Mouse (Mus musculus) midbrain, embryonic 10.5 days (tissue): Measurements from ENCODE around the gene Nr5a2. TPM values are rescaled to one million over a fixed set of nuclear protein-coding genes. Genes with fewer than 3 reads are reported as not detected.

Source experiments
- DNase-seq: peaks from one replicate; pipeline ENCODE4 v3.0.0-alpha.2; 2017; ENCODE audit warnings: low spot score
- H3K27ac ChIP-seq: fragments of 300-500 bp; sonication (generic); replicated peaks from 2 replicates; pipeline ENCODE4 v1.5.1; 2016; ENCODE audit warnings: mild to moderate bottlenecking
- H3K27me3 ChIP-seq: fragments of 300-500 bp; sonication (generic); 2 replicates; pipeline ENCODE4 v1.6.1; 2016; ENCODE audit warnings: low read depth, mild to moderate bottlenecking; ENCODE audit not compliant: poor library complexity, severe bottlenecking
- H3K36me3 ChIP-seq: fragments of 300-500 bp; sonication (generic); 2 replicates; pipeline ENCODE4 v1.6.1; 2016; ENCODE audit warnings: mild to moderate bottlenecking, moderate library complexity
- H3K4me1 ChIP-seq: fragments of 300-500 bp; sonication (generic); 2 replicates; pipeline ENCODE4 v1.6.1; 2016
- H3K4me3 ChIP-seq: fragments of 300-500 bp; sonication (generic); 2 replicates; pipeline ENCODE4 v1.5.1; 2016; ENCODE audit warnings: mild to moderate bottlenecking, moderate library complexity
- H3K9me3 ChIP-seq: fragments of 300-500 bp; sonication (generic); replicated peaks from 2 replicates; pipeline ENCODE4 v1.6.1; 2016; ENCODE audit warnings: mild to moderate bottlenecking
- WGBS: fragments of 180-500 bp; shearing (Covaris S2); methylation state at CpG from one replicate; pipeline ENCODE4 v1.1.7; 2016; 5-methylcytosine and 5-hydroxymethylcytosine counted together
- polyA plus RNA-seq: library from polyadenylated mRNA; unstranded; fragments of >200 nt; fragmentation: Nextera tagmentation; extraction: Ambion mirVana; gene quantifications from 2 replicates; pipeline ENCODE4 v1.2.1, GENCODE M21; 2016

The Nr5a2 gene
- polyA plus RNA-seq, 1 experiment from 2014 or later = 0.20 TPM

DNA sequence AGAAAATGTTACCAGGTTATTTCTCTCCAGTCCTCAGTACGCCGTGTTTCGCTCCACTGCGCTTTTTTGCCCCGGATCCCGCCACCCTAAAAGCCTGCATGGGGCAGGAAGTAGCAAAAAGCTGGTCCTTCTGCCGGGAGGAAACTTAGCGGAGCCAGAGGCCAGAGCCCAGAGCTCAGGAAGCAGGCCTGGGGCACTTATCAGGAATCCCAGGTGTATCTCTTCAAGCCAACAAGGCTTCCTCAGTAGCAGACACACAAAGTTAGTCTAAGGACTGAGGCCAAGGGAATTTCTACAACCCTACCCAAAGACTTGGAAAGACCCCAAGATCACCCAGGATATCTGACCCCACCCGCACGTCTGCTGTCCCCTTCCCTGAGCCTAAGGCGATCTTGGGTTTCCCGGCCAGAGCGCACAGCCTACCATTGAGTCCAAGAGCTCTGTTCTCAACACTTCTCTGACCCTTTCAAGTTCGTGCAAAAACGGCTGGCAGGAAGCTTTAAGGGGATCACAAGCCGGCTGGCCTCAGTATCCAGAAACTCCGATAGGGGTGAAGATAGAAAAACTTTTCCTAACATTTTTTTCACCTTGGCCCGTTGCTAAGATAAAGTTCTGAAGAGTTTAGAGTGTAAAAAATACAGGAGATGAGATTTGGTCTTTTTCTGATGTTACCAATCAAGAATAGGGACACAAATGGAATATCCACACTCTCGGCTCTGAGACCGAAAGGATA is 12.7 kb downstream of the Nr5a2 start:
- Histone ChIP-seq H3K36me3 (no peaks in the 10 kb centered on the region), H3K4me1 (peaks cover 57% of the 10 kb centered on the region), H3K4me3 (peak overlapping the region; percentile 60), H3K27ac (no peak overlapping the region), H3K27me3 (peaks cover 100% of the 10 kb centered on the region), H3K9me3 (0 out of 2 replicates have a peak, but pooled peaks cover 4% of the 10 kb centered on the region)
- peak; percentile 58 for DNase-seq
- WGBS = under 1% methylated on average over 20 of the region's 20 CpGs

DNA sequence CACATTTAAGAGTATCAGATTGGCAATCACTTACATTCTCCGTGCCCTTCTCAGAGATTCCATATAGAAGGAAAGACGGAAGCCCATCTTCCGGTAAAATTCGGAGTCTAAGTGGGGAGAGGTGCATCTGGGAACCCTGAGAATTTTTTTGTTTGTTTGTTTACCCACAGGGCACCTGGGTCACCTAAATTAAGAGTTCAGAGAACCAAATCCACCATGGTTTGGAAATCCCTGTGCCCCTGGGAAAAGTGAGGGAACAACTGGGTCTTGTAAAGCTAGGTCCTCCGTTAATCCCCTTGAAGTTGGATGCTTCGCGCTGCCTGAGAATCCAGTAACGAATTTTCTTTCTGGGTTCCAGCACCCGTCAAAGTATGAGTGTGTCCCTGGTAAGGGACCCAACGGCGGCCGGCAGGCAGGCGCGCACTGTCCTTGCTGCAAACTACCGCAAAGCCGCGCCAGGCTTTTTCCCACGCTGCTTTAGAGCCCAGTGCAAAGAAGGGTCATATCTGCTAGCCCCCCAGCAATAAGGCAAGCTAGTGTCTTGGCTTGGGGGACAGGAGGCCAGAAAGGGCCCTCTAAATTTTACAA is 13.3 kb downstream of the Nr5a2 start:
- Histone ChIP-seq H3K27me3 (peaks cover 98% of the 10 kb centered on the region), H3K36me3 (no peaks in the 10 kb centered on the region), H3K9me3 (0 out of 2 replicates have a peak, but pooled peaks cover 4% of the 10 kb centered on the region), H3K4me3 (peak overlapping the region; percentile 28), H3K4me1 (peaks cover 50% of the 10 kb centered on the region), H3K27ac (no peak overlapping the region)
- DNase-seq = peak; percentile 53
- whole genome bisulfite sequencing = under 1% methylated on average over 18 of the region's 18 CpGs

DNA sequence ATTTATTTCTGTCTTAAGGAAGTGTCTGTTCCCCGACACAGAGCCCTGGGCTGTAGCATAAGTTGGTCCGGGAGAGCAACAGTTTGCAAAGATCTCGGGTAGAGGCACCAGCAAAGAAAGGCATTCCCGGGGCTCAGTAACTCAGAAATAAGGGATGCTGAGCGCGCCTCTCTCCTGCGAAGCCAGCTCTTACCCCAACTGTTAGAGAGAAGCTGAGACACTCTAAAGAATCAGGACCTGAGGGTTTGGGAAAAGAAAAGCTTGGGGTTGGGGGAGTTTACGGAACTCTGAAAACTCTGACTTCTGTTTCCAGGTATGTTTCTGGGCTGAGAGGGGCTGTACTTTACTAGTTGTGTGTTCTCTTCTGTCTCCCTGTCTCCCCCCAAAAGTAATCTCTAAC is 13.8 kb downstream of the Nr5a2 start:
- Histone ChIP-seq H3K4me3 (no peak overlapping the region), H3K4me1 (peaks cover 49% of the 10 kb centered on the region), H3K36me3 (no peaks in the 10 kb centered on the region), H3K27me3 (peaks cover 93% of the 10 kb centered on the region), H3K27ac (no peak overlapping the region), H3K9me3 (0 out of 2 replicates have a peak, but pooled peaks cover 1% of the 10 kb centered on the region)
- peak; percentile 45 for DNase-seq
- WGBS = 1% methylated on average over 8 of the region's 8 CpGs

DNA sequence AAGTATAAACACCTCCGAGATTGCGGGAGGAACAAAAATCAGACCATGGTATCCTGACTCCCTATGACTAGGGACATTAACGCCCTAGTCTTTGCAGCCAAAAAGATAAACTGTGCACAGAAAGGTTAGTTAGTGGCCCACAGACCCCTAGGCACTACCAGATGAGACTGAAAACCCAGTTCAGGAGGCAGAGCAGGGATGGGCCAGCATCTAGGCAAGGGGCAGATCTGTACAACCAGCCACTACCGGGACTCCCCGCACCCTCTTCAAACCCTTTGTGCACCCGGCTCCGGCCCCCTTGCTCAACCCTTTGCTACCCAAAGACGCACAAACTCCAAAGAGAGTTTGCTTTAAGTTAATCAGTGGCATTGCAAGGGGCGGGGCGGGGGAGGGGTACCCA is 14.4 kb downstream of the Nr5a2 start:
- H3K4me3 ChIP-seq = no peak overlapping the region
- DNase-seq = peak; percentile 43
- no peaks in the 10 kb centered on the region for H3K36me3 ChIP-seq
- no peak overlapping the region for H3K27ac ChIP-seq
- WGBS = 1% methylated on average over 10 of the region's 10 CpGs
- H3K4me1 ChIP-seq = peaks cover 49% of the 10 kb centered on the region
- peaks cover 88% of the 10 kb centered on the region for H3K27me3 ChIP-seq
- no peaks in the 10 kb centered on the region for H3K9me3 ChIP-seq

DNA sequence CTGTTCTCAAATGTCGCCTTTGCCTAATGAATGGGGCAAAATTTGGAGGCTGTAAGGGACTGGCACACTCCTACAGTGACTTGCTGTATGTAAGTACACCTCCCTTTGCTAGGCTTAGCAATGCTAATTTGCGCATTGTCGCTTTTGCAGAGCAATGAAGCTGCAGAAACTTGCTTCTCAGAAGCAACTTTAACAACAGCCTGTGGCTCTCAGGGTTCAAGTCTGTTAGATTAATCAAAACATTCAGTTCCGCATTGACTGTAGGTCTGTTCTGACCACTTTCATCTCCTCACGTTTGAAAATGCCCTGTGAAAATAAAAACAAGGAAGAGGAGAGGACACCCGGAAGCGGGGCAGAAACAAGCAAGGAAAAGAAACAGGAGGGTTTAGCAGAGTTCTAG is 14.8 kb downstream of the Nr5a2 start:
- Histone ChIP-seq H3K9me3 (no peaks in the 10 kb centered on the region), H3K27me3 (peaks cover 88% of the 10 kb centered on the region), H3K4me3 (no peak overlapping the region), H3K4me1 (peaks cover 51% of the 10 kb centered on the region), H3K27ac (no peak overlapping the region), H3K36me3 (no peaks in the 10 kb centered on the region)
- WGBS = under 1% methylated on average over 7 of the region's 7 CpGs
- peak; percentile 31 for DNase-seq

DNA sequence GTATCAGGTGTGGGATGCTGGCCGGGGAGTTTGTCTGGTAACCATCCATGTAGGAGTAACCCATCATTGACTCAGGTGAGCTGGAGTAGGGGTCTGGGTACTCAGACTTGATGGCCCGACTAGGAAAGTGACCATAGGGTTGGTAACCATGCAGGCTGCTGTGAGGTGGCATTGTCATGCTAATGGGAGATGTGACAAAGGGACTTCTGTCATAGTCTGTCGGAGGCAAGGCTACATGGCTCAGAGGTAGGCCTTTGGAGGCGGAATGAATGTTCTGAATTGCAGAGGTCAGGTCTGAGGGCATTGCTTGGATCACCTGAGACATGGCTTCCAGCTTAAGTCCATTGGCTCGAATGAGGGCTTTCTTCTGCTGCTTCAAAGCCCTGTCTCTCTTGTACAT is 19.6 kb downstream of the Nr5a2 start:
- peaks cover 46% of the 10 kb centered on the region for H3K27me3 ChIP-seq
- no peaks in the 10 kb centered on the region for H3K9me3 ChIP-seq
- WGBS = 62% methylated on average over 5 of the region's 5 CpGs
- no peak for DNase-seq
- H3K4me3 ChIP-seq = no peak overlapping the region
- H3K4me1 ChIP-seq = peaks cover 7% of the 10 kb centered on the region; the same call in 1 of the 2 replicates
- H3K36me3 ChIP-seq = no peaks in the 10 kb centered on the region
- H3K27ac ChIP-seq = no peak overlapping the region

DNA sequence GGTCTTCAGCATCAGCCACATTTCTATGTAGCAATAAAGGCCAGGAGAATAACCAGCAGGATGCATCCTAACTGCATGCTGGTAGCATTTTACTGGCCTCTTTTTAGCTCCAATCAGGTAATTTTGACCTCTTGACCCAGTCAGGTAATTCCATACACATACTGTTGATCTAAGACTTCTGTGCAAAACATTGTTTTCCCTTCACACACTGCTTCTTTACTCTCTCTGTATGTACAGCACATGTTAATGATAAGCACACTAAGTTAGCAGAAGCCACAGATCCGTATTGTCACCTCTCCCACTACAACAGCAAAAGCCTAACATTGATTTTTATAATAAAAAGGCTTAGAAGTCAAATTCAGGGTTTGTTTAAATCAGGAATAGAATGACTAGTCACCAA is 21.0 kb downstream of the Nr5a2 start:
- Histone ChIP-seq H3K4me3 (no peak overlapping the region), H3K4me1 (0 out of 2 replicates have a peak, but pooled peaks cover 3% of the 10 kb centered on the region), H3K27me3 (peaks cover 33% of the 10 kb centered on the region), H3K9me3 (no peaks in the 10 kb centered on the region), H3K36me3 (no peaks in the 10 kb centered on the region), H3K27ac (no peak overlapping the region)
- no peak for DNase-seq
- 69% methylated on average over 1 of the region's 1 CpGs for WGBS

DNA sequence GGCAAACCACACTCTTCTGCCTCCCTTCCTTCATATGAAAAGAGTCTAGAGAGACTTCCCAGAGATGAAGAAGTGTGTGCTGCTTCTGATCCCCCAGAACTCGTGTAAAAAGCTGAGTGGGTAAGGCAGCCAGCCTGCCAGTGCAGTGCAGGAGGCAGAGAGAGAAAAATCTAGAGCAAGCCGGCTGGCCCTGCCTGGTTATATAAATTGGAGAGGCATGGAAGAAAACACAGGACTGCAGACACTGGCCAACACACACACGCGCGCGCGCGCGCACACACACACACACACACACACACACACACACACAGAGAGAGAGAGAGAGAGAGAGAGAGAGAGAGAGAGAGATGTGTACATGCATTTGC is 24.3 kb downstream of the Nr5a2 start:
- Histone ChIP-seq H3K4me1 (0 out of 2 replicates have a peak, but pooled peaks cover 3% of the 10 kb centered on the region), H3K4me3 (no peak overlapping the region), H3K27me3 (peaks cover 11% of the 10 kb centered on the region), H3K27ac (no peak overlapping the region), H3K36me3 (no peaks in the 10 kb centered on the region), H3K9me3 (no peaks in the 10 kb centered on the region)
- no peak for DNase-seq
- 86% methylated on average over 9 of the region's 9 CpGs for WGBS

DNA sequence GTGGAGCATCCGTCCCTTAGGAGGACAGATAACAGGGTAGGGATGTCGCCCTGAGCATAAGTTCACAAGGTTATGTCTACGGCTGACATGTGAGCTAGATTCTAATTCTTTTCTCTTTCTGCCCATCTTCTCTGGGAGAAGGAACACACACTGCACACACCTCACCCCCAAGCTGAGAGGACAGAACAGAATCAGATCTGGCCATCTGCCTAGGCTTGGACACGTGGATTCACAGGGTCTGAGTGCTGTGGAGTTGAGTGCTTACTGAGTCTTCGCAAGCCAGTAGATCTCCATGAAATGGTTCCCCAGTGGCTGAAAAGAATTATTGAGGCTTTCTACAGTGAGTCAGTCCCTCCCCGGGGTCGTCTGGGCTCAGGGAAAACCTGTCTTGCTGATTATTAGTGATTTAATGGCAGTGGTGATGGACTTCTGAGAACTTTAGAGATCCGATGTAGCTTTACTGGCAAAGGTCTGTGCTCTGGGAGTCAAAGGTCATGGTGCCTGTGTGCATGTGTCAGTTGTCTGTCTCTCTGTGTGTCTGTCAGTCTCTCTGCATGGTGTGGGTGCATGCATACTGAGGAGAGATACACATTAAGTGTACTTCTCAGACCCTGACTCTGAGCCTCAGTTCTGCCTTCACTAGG is 24.8 kb downstream of the Nr5a2 start:
- H3K27me3 ChIP-seq = peaks cover 7% of the 10 kb centered on the region
- no peaks in the 10 kb centered on the region for H3K9me3 ChIP-seq
- H3K4me3 ChIP-seq = no peak overlapping the region
- H3K36me3 ChIP-seq = no peaks in the 10 kb centered on the region
- 82% methylated on average over 8 of the region's 8 CpGs for WGBS
- no peaks in the 10 kb centered on the region for H3K4me1 ChIP-seq
- H3K27ac ChIP-seq = no peak overlapping the region
- no peak for DNase-seq

DNA sequence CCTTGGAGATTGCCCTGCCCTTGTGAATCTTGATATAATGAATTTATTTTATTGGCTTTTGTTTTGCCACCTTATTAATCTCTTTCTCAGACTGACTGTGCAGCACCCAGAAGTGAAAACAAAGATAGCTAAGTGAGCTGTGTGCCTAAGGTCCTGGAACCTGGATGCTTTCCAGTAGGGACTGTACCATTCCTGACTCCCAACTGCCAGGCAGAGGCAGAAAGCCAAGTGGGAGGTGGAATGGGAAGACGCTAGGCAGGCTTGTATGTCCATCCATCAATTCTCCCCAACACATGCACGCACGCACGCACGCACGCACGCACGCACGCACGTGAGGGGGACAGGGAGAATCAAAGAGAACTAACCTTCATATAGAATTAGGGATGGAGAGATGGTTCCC is 26.2 kb downstream of the Nr5a2 start:
- DNase-seq = no peak
- no peaks in the 10 kb centered on the region for H3K36me3 ChIP-seq
- WGBS = 93% methylated on average over 10 of the region's 10 CpGs

DNA sequence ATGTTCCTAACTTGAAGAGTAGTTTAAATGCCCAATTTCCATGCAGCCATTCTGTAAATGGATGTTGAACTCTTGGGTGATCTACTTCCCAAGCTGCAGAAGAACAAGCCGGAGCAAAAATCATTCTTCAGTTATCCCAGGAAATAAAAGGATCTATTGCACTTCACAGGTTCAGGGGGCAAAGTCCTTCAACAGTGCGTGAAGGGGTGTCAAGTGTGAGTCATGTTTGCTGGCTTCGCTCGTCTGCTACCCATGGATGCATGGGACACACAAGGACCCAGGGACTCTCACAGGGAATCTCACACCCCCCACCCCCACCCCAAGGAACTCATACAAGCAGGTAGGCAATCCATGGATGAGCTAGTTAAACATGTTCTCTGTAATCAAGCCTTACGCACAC is 29.2 kb downstream of the Nr5a2 start:
- Histone ChIP-seq H3K27ac (no peak overlapping the region), H3K4me3 (no peak overlapping the region), H3K36me3 (no peaks in the 10 kb centered on the region), H3K4me1 (peaks cover 3% of the 10 kb centered on the region; the same call in 1 of the 2 replicates), H3K27me3 (no peaks in the 10 kb centered on the region), H3K9me3 (no peaks in the 10 kb centered on the region)
- no peak for DNase-seq
- WGBS = 92% methylated on average over 5 of the region's 5 CpGs

More for the DNA sequence above, 26.2 kb downstream of the Nr5a2 start:
- H3K27ac ChIP-seq = no peak overlapping the region
- no peak overlapping the region for H3K4me3 ChIP-seq
- H3K9me3 ChIP-seq = no peaks in the 10 kb centered on the region
- no peaks in the 10 kb centered on the region for H3K4me1 ChIP-seq
- peaks cover under 1% of the 10 kb centered on the region; the same call in 1 of the 2 replicates for H3K27me3 ChIP-seq

DNA sequence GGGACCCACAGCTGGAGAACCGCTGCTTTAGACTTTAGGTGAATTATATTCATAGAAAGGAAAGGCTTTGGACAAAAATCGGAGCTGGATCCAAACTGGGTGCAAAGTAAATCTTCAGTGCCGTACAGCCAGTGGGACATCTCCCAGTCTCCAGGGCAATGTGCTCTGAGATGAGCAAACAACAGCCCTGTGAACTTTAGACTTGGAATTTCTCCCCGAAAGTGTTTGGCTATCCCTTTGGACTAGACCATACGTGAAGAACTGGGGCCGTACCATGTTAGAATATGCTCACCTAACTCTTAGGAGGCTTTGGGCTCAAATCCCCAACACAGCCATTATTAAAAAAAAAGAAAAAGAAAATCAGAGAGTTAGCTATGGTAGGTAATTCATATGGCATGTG is 30.5 kb downstream of the Nr5a2 start:
- Histone ChIP-seq H3K4me3 (no peak overlapping the region), H3K27me3 (no peaks in the 10 kb centered on the region), H3K4me1 (peaks cover 4% of the 10 kb centered on the region; the same call in 1 of the 2 replicates), H3K9me3 (no peaks in the 10 kb centered on the region), H3K27ac (no peak overlapping the region), H3K36me3 (no peaks in the 10 kb centered on the region)
- no peak for DNase-seq
- WGBS = 92% methylated on average over 6 of the region's 6 CpGs

DNA sequence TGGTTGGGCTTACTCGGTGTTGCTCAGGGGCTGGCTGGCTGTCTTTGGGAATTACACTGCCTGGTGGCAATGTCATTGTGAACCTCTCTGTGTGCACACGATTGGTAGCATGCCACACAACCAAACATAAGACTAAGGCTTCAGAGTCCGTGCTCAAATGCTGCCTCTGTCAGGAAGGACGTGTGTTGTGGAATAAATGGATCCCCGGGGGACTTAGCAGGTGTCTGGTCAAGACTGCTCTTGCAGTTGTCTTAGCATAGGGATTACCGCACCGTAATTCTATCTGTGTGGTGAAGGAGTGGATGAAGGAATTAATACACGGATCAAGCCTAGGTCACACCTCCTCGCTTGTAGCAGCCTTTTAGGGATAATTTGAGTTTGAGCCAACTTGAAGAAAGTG is 32.8 kb downstream of the Nr5a2 start:
- no peak for DNase-seq
- 63% methylated on average over 9 of the region's 9 CpGs for WGBS
- Histone ChIP-seq H3K4me3 (no peak overlapping the region), H3K27me3 (no peaks in the 10 kb centered on the region), H3K4me1 (peaks cover 4% of the 10 kb centered on the region; the same call in 1 of the 2 replicates), H3K9me3 (no peaks in the 10 kb centered on the region), H3K36me3 (no peaks in the 10 kb centered on the region), H3K27ac (no peak overlapping the region)
